Mouse (Mus musculus) G1E (cell line): Measurements from ENCODE around the gene Cdhr4.

Source experiments
- CTCF ChIP-seq: IDR thresholded peaks from 2 replicates; pipeline ENCODE4 v1.5.1; 2012; ENCODE audit warnings: low read depth, low read length, inconsistent platforms, mixed read lengths
- GATA1 ChIP-seq: IDR thresholded peaks from 2 replicates; pipeline ENCODE4 v1.6.1; 2012; ENCODE audit warnings: borderline replicate concordance, low read length, inconsistent platforms, mixed read lengths
- GATA2 ChIP-seq: IDR thresholded peaks from 2 replicates; pipeline ENCODE4 v1.6.1; 2012; ENCODE audit warnings: low read depth, low read length, inconsistent platforms, borderline replicate concordance
- POLR2AphosphoS5 ChIP-seq: IDR thresholded peaks from 2 replicates; pipeline ENCODE4 v1.6.1; 2012; ENCODE audit warnings: low read depth, low read length, inconsistent platforms; ENCODE audit not compliant: insufficient replicate concordance
- TAL1 ChIP-seq: conservative IDR thresholded peaks from 2 replicates; pipeline ENCODE4 v1.6.1; 2012; ENCODE audit warnings: low read depth, low read length, inconsistent platforms, mixed read lengths

GRCm38 (mm10) chr9:107995513-107995912, 3.2 kb downstream of the Cdhr4 start:
- TF ChIP-seq CTCF (no peak), GATA1 (no peak), GATA2 (no peak), POLR2AphosphoS5 (no peak), TAL1 (no peak)
